Mouse (Mus musculus): Measurements from ENCODE around the gene Cmss1. TPM values are rescaled to one million over a fixed set of nuclear protein-coding genes. Genes with fewer than 3 reads are reported as not detected.

Gene Cmss1
- polyA plus RNA-seq, 1 experiment = 10.1 TPM

DNA sequence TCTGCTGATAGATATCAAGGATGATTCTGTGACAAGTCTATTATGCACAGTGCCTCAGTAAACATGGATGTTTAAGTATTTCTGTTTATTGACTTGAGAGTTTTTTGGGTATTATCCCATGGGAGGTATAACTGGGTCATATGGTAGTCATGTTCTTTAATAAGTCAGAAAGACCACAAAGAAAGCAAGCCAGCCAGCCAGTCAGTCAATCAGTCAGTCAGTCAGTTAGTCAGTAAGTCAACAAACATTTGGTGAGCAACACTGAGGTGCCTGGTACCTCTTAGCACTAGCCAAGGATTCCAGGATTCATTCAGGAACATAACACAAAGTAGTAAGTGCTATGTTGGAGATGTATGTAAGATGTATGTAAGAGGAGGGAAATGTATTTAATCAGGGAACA lies 118.0 kb downstream of the Cmss1 start:
- no peak for TF ChIP-seq CTCF (IDR thresholded peaks at IDR 0.05; ENCODE audit: borderline replicate concordance, extremely low read depth, insufficient read depth, insufficient read length)
- DNase-seq (ENCODE audit: low read depth) = no peak

GRCm38 (mm10) chr16:57486266-57486665 lies 120.4 kb downstream of the Cmss1 start:
- DNase-seq (ENCODE audit: low read depth) = no peak
- TF ChIP-seq POLR2A (IDR thresholded peaks at IDR 0.05; ENCODE audit: borderline replicate concordance, extremely low read depth, insufficient read depth, insufficient read length, poor library complexity, severe bottlenecking) = no peak
- TF ChIP-seq CTCF (IDR thresholded peaks at IDR 0.05; ENCODE audit: borderline replicate concordance, extremely low read depth, insufficient read depth, insufficient read length) = no peak

DNA sequence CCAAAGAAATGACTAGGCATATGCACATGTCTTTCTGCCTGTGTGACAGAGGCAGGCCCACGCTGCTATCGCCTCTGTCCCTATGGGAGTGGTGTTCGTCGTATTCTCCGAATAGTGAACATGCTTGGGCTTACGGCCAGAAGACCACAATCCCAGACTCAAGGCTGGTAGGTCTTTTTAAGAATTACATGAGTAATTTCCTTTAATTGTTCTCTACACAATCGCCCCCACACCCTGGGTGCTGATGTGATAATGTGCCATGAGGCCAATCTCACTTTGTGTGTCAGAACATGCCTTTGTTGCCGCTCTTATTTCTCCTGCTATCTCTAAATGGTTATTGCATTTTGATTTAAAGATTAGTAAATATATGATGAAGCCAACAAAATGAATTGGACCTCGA lies 121.4 kb downstream of the Cmss1 start:
- DNase-seq (ENCODE audit: low read depth) = peak; percentile 27
- no peak for TF ChIP-seq CTCF (IDR thresholded peaks at IDR 0.05; ENCODE audit: borderline replicate concordance, extremely low read depth, insufficient read depth, insufficient read length)

GRCm38 (mm10) chr16:57484043-57484795 lies 122.4 kb downstream of the Cmss1 start:
- DNase-seq (ENCODE audit: low read depth) = no peak
- TF ChIP-seq CTCF (IDR thresholded peaks at IDR 0.05; ENCODE audit: borderline replicate concordance, extremely low read depth, insufficient read depth, insufficient read length) = no peak
- no peak for TF ChIP-seq POLR2A (IDR thresholded peaks at IDR 0.05; ENCODE audit: borderline replicate concordance, extremely low read depth, insufficient read depth, insufficient read length, poor library complexity, severe bottlenecking)

GRCm38 (mm10) chr16:57483503-57483902 lies 123.2 kb downstream of the Cmss1 start:
- TF ChIP-seq POLR2A (IDR thresholded peaks at IDR 0.05; ENCODE audit: borderline replicate concordance, extremely low read depth, insufficient read depth, insufficient read length, poor library complexity, severe bottlenecking) (no peak), CTCF (IDR thresholded peaks at IDR 0.05; ENCODE audit: borderline replicate concordance, extremely low read depth, insufficient read depth, insufficient read length) (no peak)
- DNase-seq (ENCODE audit: low read depth) = no peak

GRCm38 (mm10) chr16:57482911-57483310 lies 123.8 kb downstream of the Cmss1 start:
- DNase-seq (ENCODE audit: low read depth) = no peak
- TF ChIP-seq POLR2A (IDR thresholded peaks at IDR 0.05; ENCODE audit: borderline replicate concordance, extremely low read depth, insufficient read depth, insufficient read length, poor library complexity, severe bottlenecking) (no peak), CTCF (IDR thresholded peaks at IDR 0.05; ENCODE audit: borderline replicate concordance, extremely low read depth, insufficient read depth, insufficient read length) (no peak)

DNA sequence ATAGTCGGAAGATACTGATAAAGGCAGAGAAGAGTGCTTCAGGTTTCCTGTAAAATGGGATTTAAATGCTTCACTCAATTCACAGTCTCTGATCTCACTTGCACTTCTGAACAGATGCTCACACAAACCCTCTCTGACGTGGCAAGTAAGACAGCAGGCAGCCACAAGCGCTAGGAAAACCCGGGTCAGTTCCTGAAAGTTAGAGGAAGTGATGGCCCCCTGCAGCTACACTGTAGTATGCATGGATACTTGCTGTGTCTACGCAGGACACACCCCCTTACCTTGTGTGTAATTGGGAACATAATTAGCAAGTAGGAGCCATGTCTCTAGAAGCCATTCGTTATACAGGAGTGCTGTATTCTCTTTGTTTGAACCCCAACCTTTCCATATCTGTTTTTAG lies 124.4 kb downstream of the Cmss1 start:
- DNase-seq (ENCODE audit: low read depth) = peak; percentile 39
- TF ChIP-seq POLR2A (IDR thresholded peaks at IDR 0.05; ENCODE audit: borderline replicate concordance, extremely low read depth, insufficient read depth, insufficient read length, poor library complexity, severe bottlenecking) (no peak), CTCF (IDR thresholded peaks at IDR 0.05; ENCODE audit: borderline replicate concordance, extremely low read depth, insufficient read depth, insufficient read length) (no peak)

DNA sequence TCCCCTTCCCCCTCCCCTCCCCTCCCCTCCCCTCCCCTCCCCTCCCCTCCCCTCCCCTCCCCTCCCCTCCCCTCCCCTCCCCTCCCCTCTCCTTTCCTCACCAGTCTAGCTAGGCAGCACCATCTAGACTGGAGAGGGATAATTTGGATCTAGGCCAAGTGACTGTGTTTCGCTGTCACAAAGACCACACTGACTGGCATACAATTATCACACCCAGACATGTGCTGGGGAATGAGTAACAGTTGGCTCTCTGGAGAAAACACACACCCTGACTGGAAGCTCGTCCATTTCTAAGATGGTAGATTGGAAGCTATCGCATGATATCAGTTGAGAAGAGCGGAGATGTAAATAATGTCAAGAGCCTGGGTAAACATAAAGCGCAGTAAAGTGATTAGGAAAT lies 126.9 kb downstream of the Cmss1 start:
- DNase-seq (ENCODE audit: low read depth) = peak; percentile 93
- no peak for TF ChIP-seq POLR2A (IDR thresholded peaks at IDR 0.05; ENCODE audit: borderline replicate concordance, extremely low read depth, insufficient read depth, insufficient read length, poor library complexity, severe bottlenecking)
- no peak for TF ChIP-seq CTCF (IDR thresholded peaks at IDR 0.05; ENCODE audit: borderline replicate concordance, extremely low read depth, insufficient read depth, insufficient read length)

GRCm38 (mm10) chr16:57478451-57478850 lies 128.2 kb downstream of the Cmss1 start:
- TF ChIP-seq CTCF (IDR thresholded peaks at IDR 0.05; ENCODE audit: borderline replicate concordance, extremely low read depth, insufficient read depth, insufficient read length) (no peak), POLR2A (IDR thresholded peaks at IDR 0.05; ENCODE audit: borderline replicate concordance, extremely low read depth, insufficient read depth, insufficient read length, poor library complexity, severe bottlenecking) (no peak)
- DNase-seq (ENCODE audit: low read depth) = no peak

- TF ChIP-seq POLR2A (IDR thresholded peaks at IDR 0.05; ENCODE audit: borderline replicate concordance, extremely low read depth, insufficient read depth, insufficient read length, poor library complexity, severe bottlenecking) = no peak
- DNase-seq (ENCODE audit: low read depth) = no peak
Observed at GRCm38 (mm10) chr16:57473415-57474085, 133.1 kb downstream of the Cmss1 start.

DNA sequence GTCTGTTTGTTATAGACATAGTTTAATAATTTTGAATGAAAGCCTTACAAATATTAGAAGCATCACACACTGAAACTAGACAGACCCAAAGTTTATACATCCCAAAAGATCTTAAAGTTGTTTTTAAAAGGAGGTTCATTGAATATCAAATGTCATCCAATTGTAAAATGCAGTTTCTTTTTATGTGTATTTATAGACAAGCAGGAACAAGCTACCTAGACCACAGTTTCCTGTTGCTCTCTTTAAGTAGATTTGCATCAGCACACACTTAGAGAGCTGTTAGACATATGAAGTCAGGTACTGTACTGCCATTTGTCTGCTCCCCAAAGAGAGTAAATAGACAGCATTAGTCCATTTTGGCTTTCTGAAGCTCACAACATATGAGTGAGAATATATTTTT lies 135.6 kb downstream of the Cmss1 start:
- no peak for TF ChIP-seq POLR2A (IDR thresholded peaks at IDR 0.05; ENCODE audit: borderline replicate concordance, extremely low read depth, insufficient read depth, insufficient read length, poor library complexity, severe bottlenecking)
- no peak for TF ChIP-seq CTCF (IDR thresholded peaks at IDR 0.05; ENCODE audit: borderline replicate concordance, extremely low read depth, insufficient read depth, insufficient read length)
- no peak for DNase-seq (ENCODE audit: low read depth)

- no peak for DNase-seq (ENCODE audit: low read depth)
- no peak for TF ChIP-seq POLR2A (IDR thresholded peaks at IDR 0.05; ENCODE audit: borderline replicate concordance, extremely low read depth, insufficient read depth, insufficient read length, poor library complexity, severe bottlenecking)
- no peak for TF ChIP-seq CTCF (IDR thresholded peaks at IDR 0.05; ENCODE audit: borderline replicate concordance, extremely low read depth, insufficient read depth, insufficient read length)
Observed at GRCm38 (mm10) chr16:57470286-57470830, 136.3 kb downstream of the Cmss1 start.
